Mouse (Mus musculus) olfactory bulb, adult 2 months (tissue): ENCODE measurements around the gene Hectd4.

Experiments used
- CTCF ChIP-seq: fragments of 200-500 bp; IDR thresholded peaks from 2 replicates; pipeline ENCODE4 v1.5.1; 2012; ENCODE audit warnings: low read depth, mild to moderate bottlenecking, low read length, moderate library complexity; ENCODE audit not compliant: insufficient read depth
- POLR2A ChIP-seq: fragments of 200-500 bp; IDR thresholded peaks from 2 replicates; pipeline ENCODE4 v1.6.1; 2012; ENCODE audit warnings: mild to moderate bottlenecking, low read depth, low read length, moderate library complexity; ENCODE audit not compliant: insufficient read depth

DNA sequence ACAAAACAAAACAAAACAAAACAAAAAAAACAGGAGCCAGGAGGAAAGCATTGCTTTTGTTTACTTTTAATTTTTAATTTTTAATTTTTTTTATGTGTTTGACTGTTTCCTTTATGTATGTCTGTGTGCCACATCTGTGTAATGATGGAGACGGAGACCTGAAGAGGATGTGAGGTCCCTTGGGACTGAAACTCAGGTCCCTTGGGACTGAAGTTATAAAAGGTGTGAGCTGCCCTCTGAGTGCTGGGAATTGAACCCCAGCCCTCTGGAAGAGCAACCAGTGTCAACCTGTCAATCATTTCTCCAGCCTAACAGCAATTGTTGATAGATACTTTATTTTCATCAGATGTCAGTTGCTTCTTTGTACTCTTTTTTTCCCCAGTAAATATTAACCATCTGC lies 829 bp upstream of the Hectd4 start:
- TF ChIP-seq CTCF: no peak
- no peak for TF ChIP-seq POLR2A
